Mouse (Mus musculus) forebrain, postnatal 0 days (tissue): ENCODE measurements around the gene Asb6. TPM values are rescaled to one million over a fixed set of nuclear protein-coding genes. Genes with fewer than 3 reads are reported as not detected.

ENCODE experiments used
- ATAC-seq: fragments of 200-750 bp; cut with Nextera tagmentation; 2 replicates; pipeline ENCODE4 v1.8.0; 2017; ENCODE audit warnings: mild to moderate bottlenecking, moderate library complexity
- DNase-seq: peaks from one replicate; pipeline ENCODE4 v3.0.0-alpha.2; 2015
- H3K27ac ChIP-seq: fragments of 300-500 bp; sonication (generic); 2 replicates; pipeline ENCODE4 v1.5.1; 2014; ENCODE audit warnings: low read depth, mild to moderate bottlenecking, antibody characterized with exemption, low read length, moderate library complexity, mixed read lengths
- H3K27me3 ChIP-seq: fragments of 300-500 bp; sonication (generic); 2 replicates; pipeline ENCODE4 v1.6.1; 2014; ENCODE audit warnings: mild to moderate bottlenecking, low read length, mixed read lengths; ENCODE audit not compliant: insufficient read depth
- H3K36me3 ChIP-seq: fragments of 300-500 bp; sonication (generic); 2 replicates; pipeline ENCODE4 v1.6.1; 2014; ENCODE audit warnings: mild to moderate bottlenecking, moderate library complexity; ENCODE audit not compliant: insufficient read depth
- H3K4me1 ChIP-seq: fragments of 300-500 bp; sonication (generic); 2 replicates; pipeline ENCODE4 v1.6.1; 2014; ENCODE audit warnings: antibody characterized with exemption; ENCODE audit not compliant: insufficient read depth
- H3K4me2 ChIP-seq: fragments of 300-500 bp; sonication (generic); 2 replicates; pipeline ENCODE4 v1.6.1; 2014; ENCODE audit warnings: low read depth, mild to moderate bottlenecking, moderate library complexity
- H3K4me3 ChIP-seq: fragments of 300-500 bp; sonication (generic); 2 replicates; pipeline ENCODE4 v1.5.1; 2014; ENCODE audit warnings: low read depth, low read length, mixed read lengths
- H3K9ac ChIP-seq: fragments of 300-500 bp; sonication (generic); 2 replicates; pipeline ENCODE4 v1.6.1; 2014; ENCODE audit warnings: mild to moderate bottlenecking
- H3K9me3 ChIP-seq: fragments of 300-500 bp; sonication (generic); 2 replicates; pipeline ENCODE4 v1.6.1; 2016; ENCODE audit warnings: low read length
- CTCF ChIP-seq: sonication (generic); IDR thresholded peaks from 2 replicates; pipeline ENCODE4 v1.5.1; 2016; ENCODE audit warnings: antibody characterized with exemption, control low read depth, low read depth
- WGBS: fragments of 180-500 bp; shearing (Covaris S2); extraction: QIAGEN DNeasy Blood & Tissue Kit; methylation state at CpG from one replicate; pipeline ENCODE4 v1.1.7; 2014; 5-methylcytosine and 5-hydroxymethylcytosine counted together
- polyA plus RNA-seq: library from polyadenylated mRNA; unstranded; fragments of >200 nt; fragmentation: Nextera tagmentation; extraction: Ambion mirVana; gene quantifications from 2 replicates; pipeline ENCODE4 v1.2.1, GENCODE M21; 2015
- total RNA-seq: library from RNA; depleted of rRNA; stranded (reverse); fragments of >200 nt; gene quantifications from 2 replicates; pipeline ENCODE4 v1.2.3, GENCODE M21; 2014

Asb6 gene
- total and polyA plus RNA-seq, 2 experiments from 2014 or later, result 32.7 to 36.0 TPM

DNA sequence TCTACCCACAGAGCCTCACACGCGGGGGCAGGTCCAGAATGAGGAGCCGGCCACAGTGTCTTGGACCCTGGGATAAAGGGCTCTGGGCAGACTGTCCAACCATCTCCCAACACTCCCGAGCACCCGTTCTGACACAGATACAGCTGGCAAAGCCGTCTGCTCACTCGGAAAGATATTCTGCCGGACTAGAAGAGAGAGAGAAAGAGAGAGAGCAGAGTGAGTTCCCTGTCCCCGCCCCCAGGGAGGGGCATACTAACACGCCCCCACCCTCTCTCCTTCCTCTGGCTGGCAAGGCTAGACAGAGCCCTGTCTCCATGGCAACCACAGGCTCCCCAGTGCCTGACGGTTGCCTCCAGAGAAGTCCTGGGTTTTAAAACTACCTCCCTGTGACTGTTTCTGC lies 33.8 kb downstream of the Asb6 start:
- DNase-seq (peak; percentile 95), ATAC-seq (peak; percentile 88)
- Histone ChIP-seq H3K9ac (peak overlapping the region; percentile 34), H3K27ac (peak overlapping the region; percentile 68), H3K4me1 (peaks cover 25% of the 10 kb centered on the region), H3K4me2 (peak overlapping the region; percentile 41), H3K27me3 (no peaks in the 10 kb centered on the region), H3K9me3 (no peaks in the 10 kb centered on the region), H3K36me3 (no peaks in the 10 kb centered on the region), H3K4me3 (0 out of 2 replicates have a peak overlapping the region, but pooled peaks have one; percentile 2)
- no peak for TF ChIP-seq CTCF
- WGBS, result 2% methylated on average over 11 of the region's 11 CpGs

- no peaks in the 10 kb centered on the region for H3K9me3 ChIP-seq
- H3K4me1 ChIP-seq, result peaks cover 20% of the 10 kb centered on the region
- DNase-seq, result no peak
- H3K36me3 ChIP-seq, result no peaks in the 10 kb centered on the region
- peak overlapping the region; percentile 64 for H3K27ac ChIP-seq
- WGBS, result 59% methylated on average over 5 of the region's 5 CpGs
- peak overlapping the region; percentile 34; the same call in 1 of the 2 replicates for H3K9ac ChIP-seq
- H3K4me2 ChIP-seq, result peak overlapping the region; percentile 41
- H3K27me3 ChIP-seq, result no peaks in the 10 kb centered on the region
- H3K4me3 ChIP-seq, result no peak overlapping the region
- TF ChIP-seq CTCF, result no peak
- ATAC-seq, result no peak
These were observed 34.3 kb downstream of the Asb6 start for GRCm38 (mm10) chr2:30795889-30796275.

- Histone ChIP-seq H3K9ac (no peak overlapping the region), H3K27ac (no peak overlapping the region), H3K27me3 (no peaks in the 10 kb centered on the region), H3K4me3 (no peak overlapping the region), H3K9me3 (no peaks in the 10 kb centered on the region), H3K4me1 (peaks cover 17% of the 10 kb centered on the region), H3K4me2 (no peak overlapping the region), H3K36me3 (no peaks in the 10 kb centered on the region)
- TF ChIP-seq CTCF, result no peak
- 66% methylated on average over 7 of the region's 7 CpGs for WGBS
- ATAC-seq (no peak), DNase-seq (no peak)
These were observed 34.8 kb downstream of the Asb6 start for GRCm38 (mm10) chr2:30795271-30795888.

- Histone ChIP-seq H3K36me3 (no peaks in the 10 kb centered on the region), H3K27me3 (no peaks in the 10 kb centered on the region), H3K9ac (peak overlapping the region; percentile 49), H3K9me3 (no peaks in the 10 kb centered on the region), H3K27ac (peak overlapping the region; percentile 73), H3K4me1 (peaks cover 17% of the 10 kb centered on the region), H3K4me2 (peak overlapping the region; percentile 54), H3K4me3 (peak overlapping the region; percentile 34)
- peak; percentile 92 for TF ChIP-seq CTCF
- 6% methylated on average over 48 of the region's 48 CpGs for WGBS
- DNase-seq (peak; percentile 96), ATAC-seq (peak; percentile 83)
These were observed 35.7 kb downstream of the Asb6 start for GRCm38 (mm10) chr2:30794179-30795108.

DNA sequence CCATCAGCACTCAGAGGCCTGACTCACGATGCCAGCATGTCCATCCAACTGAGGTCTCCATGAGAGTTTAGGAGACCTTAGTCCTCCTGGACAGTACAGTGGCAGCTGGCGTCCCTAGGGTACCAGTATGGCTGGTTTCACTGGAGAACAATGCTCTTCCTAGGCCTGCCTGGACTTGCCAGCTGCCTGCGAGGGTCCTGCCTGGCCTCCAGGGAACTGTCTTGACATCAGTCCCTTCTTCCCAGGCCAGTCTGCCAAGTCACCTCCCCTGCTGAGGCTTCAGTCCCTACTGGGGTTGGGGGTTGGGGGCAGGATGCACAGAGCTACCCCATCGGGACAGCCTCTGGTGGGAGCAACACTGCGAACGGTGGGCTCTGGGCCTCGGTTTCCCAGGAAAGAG lies 38.1 kb downstream of the Asb6 start:
- Histone ChIP-seq H3K27me3 (no peaks in the 10 kb centered on the region), H3K36me3 (no peaks in the 10 kb centered on the region), H3K4me2 (no peak overlapping the region), H3K27ac (no peak overlapping the region), H3K4me3 (no peak overlapping the region), H3K9me3 (no peaks in the 10 kb centered on the region), H3K9ac (no peak overlapping the region), H3K4me1 (peaks cover 13% of the 10 kb centered on the region)
- no peak for DNase-seq
- 86% methylated on average over 7 of the region's 7 CpGs for WGBS
- TF ChIP-seq CTCF, result no peak
- ATAC-seq, result no peak

GRCm38 (mm10) chr2:30787466-30787865 lies 42.7 kb downstream of the Asb6 start:
- Histone ChIP-seq H3K4me2 (no peak overlapping the region), H3K36me3 (no peaks in the 10 kb centered on the region), H3K27ac (no peak overlapping the region), H3K4me3 (no peak overlapping the region), H3K9me3 (no peaks in the 10 kb centered on the region), H3K27me3 (no peaks in the 10 kb centered on the region), H3K4me1 (0 out of 2 replicates have a peak, but pooled peaks cover 4% of the 10 kb centered on the region), H3K9ac (no peak overlapping the region)
- 67% methylated on average over 4 of the region's 4 CpGs for WGBS
- no peak for DNase-seq
- no peak for ATAC-seq
- TF ChIP-seq CTCF, result no peak
